Mouse (Mus musculus): ENCODE data around the gene Hmga1b.
"Not testable (repeated sequence)": the region's sequence is repeated elsewhere in the genome, so short reads cannot be mapped to it uniquely, and the experiment has no call there.

Gene Hmga1b

DNA sequence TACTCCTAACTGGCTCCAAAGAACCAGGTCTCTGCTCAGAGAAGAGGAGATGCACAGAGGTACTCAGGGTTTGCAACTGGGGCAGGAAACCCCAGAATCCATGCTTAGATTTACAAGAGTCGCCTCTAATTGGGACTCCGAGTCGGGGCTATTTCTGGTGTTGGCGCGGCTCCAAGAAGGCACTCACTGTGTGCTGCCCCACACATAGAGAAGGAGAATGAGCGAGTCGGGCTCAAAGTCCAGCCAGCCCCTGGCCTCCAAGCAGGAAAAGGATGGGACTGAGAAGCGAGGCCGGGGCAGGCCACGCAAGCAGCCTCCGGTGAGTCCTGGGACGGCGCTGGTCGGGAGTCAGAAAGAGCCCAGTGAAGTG, at the start of gene Hmga1b:
TSS of gene Hmga1b (plus strand) at position 123 of the 370 bp plus-strand sequence.
- not testable (repeated sequence) for DNase-seq (ENCODE audit: low read depth, low spot score)

- peak; percentile 98 for DNase-seq (ENCODE audit: low read depth, low spot score)
These were observed 48.7 kb upstream of the Hmga1b start, which contains the start of the genes Cenpx and Lrrc45 for GRCm38 (mm10) chr11:120713580-120714518. Cenpx (minus strand) TSS chr11:120713738. Lrrc45 (plus strand) TSS chr11:120713925.

DNA sequence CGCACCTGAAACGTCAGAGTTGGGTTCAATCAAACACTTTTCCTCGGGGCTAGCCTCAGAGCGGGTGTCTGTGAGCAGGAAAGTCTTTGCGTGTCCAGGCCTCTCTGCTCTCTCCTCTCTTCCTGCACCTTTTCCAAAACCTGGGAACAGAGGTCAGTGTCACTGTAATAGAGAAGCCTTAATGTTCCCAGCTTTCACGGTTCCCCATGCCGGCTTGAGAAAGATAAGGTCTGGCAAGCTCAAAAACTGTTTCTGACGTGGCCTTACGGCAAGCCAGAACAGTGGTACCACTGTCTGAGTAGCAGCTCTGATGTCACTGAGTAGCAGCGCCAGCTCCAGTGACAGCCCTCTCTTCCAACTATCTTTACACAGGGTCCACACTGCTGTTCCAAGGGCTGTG, 48.0 kb upstream of the Hmga1b start:
- no peak for DNase-seq (ENCODE audit: low read depth, low spot score)

DNA sequence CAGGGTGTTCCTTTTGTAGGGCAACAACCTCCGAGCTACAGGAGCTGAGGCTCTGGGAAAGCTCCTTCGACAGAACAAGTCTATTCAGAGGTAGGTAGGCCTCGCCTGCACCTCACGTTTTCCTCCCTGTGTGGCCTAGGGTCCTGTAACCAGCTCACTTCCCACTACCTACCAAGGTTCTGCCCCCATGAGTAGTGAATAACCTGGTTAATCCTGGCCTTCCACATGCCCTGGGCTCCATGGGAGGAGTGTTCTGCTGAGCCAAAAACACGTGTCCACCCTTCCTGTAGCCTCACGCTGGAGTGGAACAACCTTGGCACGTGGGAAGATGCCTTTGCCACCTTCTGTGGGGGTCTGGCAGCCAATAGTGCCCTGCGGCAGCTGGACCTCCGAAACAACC, 47.5 kb upstream of the Hmga1b start:
- no peak for DNase-seq (ENCODE audit: low read depth, low spot score)

DNA sequence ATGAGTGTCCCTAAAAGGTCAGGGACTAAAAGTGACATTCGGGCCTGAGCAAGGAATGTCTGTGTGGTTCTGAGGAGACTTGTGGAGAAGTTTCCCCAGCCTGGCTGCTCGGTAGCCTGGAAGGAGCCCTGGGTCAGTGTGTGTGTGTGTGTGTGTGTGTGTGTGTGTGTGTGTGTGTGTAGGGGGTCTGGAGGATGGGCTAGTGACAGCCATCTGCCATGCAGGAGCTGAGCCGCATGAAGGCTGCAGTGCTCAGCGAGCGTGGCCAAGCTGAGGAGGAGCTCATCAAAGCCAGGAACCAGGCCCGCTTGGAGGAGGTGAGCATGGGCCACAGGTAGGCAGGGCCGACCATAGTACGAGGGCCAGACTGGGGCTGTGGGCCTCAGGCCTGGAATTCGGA, 43.4 kb upstream of the Hmga1b start:
- no peak for DNase-seq (ENCODE audit: low read depth, low spot score)

DNA sequence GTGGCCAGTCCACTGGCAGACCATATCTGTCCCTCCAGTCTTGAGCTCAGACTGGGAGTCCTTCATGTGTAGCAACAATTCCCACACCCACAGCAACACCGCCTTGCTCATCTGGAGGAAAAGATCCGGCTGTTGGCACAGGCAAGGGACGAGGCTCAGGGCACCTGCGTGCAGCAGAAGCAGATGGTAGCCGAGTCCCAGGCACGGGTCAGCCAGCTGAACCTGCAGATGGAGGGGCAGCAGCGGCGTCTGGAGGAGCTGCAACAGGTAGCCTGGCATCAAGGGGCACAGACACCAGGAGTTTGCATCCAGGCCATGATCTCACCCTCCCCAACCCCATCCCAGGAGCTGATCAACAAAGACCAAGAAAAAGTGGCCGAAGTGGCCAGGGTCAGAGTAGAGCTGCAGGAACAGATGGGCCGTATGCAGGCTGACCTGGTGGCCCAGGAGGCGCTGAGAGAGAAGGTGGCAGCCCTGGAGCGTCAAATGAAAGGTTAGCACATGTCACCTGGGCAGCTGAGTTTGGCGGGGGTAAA, 42.7 kb upstream of the Hmga1b start:
- DNase-seq (ENCODE audit: low read depth, low spot score) = no peak

DNA sequence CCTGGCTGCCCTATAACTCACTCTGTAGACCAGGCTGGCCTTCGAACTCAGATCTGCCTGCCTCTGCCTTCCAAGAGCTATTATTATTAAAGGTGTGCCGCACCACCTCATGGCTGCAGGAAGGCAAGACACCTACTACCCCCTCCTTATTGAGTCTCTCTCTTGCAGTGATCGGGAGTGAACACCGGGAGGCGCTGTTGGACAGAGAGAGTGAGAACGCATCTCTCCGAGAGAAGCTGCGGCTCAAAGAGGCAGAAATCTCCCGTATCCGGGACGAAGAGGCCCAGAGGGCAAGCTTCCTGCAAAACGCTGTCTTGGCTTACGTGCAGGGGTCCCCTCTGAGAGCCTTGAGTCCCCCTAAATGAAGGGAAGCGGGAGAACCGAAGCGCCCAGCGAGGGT, 42.1 kb upstream of the Hmga1b start:
- peak; percentile 94 for DNase-seq (ENCODE audit: low read depth, low spot score)

GRCm38 (mm10) chr11:120721124-120722066, 41.2 kb upstream of the Hmga1b start, which contains the start of gene Rac3:
Rac3 (plus strand) TSS chr11:120721470.
- peak; percentile 65 for DNase-seq (ENCODE audit: low read depth, low spot score)

DNA sequence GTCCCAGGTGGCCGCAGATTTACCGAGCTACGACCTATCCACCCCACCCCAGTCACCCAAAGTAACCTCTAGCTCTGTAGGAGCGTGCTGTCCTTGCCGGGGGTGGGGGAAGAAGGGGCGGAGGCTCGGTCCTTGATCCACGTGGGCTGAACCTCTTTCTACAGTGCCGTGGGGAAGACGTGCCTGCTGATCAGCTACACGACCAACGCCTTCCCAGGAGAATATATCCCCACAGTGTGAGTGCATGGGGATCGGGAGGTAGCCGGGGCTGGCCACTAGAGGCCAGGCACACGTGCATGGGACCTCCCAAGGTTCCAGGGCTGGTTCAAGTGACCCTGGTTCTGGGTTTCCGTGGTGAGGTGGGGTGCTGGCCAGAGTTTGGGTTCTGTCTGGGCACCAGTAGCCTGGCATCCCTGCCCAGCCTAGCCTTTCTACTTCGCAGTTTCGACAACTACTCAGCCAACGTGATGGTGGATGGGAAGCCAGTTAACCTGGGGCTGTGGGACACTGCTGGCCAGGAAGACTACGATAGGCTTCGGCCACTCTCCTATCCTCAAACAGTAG, 40.4 kb upstream of the Hmga1b start:
- no peak for DNase-seq (ENCODE audit: low read depth, low spot score)

- DNase-seq (ENCODE audit: low read depth, low spot score) = no peak
These were observed 39.7 kb upstream of the Hmga1b start for GRCm38 (mm10) chr11:120722761-120723382.

GRCm38 (mm10) chr11:120723509-120723908, 39.1 kb upstream of the Hmga1b start:
- DNase-seq (ENCODE audit: low read depth, low spot score) = no peak

DNA sequence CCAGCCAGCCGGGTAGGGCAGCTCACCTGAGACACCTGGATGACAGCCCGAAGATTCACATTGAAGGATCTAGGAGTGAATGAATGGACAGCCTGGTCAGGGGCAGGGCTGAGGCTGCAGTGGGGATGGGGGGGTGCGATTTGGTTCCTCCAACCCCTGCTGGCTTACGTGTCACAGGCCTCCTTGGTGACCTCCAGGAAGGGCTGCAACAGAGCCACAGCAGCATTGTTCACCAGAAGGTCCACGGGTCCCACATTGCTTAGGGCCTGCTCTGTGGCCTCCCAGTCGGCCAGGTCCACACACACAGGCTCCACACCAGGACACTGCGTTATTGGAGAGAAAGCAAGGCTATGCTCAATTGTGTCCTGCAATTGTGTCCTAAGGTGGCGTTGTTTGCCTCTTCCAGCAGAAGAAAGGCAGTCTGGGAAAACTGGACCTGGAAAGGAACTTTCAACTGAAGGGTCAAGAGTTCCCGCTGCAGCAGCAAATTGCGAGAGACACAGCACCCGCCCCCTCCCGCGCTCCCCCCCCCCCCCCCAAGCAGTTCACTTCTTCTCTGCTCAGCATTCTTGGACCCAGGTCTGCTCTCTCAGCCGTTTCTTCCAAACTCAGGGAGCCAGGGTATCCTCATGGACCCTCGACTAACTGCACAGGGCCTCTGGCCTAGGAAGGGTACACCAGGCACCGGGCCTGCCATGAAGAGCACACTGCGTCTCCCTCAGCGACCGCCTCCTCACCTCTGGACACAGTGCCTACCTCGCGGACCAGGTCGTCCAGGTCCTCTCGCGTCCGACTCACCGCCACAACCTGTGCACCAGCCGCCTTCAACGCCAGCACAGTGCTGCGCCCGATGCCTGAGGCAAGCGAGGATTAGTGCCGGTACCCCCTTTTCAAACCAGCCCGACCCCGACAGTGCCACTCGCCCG, 36.1 kb upstream of the Hmga1b start:
- no peak for DNase-seq (ENCODE audit: low read depth, low spot score)

- peak; percentile 75 for DNase-seq (ENCODE audit: low read depth, low spot score)
These were observed 35.4 kb upstream of the Hmga1b start, which contains the start of gene Dcxr for GRCm38 (mm10) chr11:120727169-120727527. Dcxr (minus strand) TSS chr11:120727281.

- no peak for DNase-seq (ENCODE audit: low read depth, low spot score)
These were observed 35.0 kb upstream of the Hmga1b start for GRCm38 (mm10) chr11:120727564-120727963.

DNA sequence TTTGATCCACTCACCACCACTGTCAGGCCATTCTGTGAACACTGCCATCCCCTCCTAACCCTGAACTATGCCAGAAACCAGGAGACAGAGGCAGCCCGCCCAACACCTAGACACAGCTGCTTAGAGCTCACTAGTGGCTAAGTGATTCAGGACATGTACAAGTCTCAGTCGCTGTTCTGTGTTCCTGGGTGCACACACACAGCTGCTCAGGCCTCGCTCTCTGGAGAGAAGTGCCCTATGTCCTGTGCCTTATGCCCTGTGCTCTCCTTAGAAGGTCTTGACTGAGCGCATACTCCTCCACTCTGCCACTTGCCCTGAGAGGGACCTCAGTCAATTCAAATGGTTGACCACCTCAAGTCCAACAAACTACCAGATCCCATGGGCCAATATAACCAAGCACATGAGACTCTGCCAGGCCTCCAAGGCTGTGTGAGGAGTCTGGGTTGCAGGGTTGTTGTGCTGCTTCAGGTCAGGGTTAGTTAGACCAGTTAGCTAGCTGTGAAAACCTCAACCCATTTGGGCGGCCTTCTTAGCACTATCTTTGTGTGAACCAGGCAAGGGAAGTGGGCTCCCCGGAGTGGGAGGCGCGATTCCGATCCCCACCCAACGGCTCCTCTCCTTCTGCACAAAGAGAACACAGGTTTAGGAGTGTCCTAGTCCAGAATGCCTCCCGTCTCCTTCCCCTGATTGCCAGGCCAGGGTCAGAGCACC, 33.9 kb upstream of the Hmga1b start:
- no peak for DNase-seq (ENCODE audit: low read depth, low spot score)

DNA sequence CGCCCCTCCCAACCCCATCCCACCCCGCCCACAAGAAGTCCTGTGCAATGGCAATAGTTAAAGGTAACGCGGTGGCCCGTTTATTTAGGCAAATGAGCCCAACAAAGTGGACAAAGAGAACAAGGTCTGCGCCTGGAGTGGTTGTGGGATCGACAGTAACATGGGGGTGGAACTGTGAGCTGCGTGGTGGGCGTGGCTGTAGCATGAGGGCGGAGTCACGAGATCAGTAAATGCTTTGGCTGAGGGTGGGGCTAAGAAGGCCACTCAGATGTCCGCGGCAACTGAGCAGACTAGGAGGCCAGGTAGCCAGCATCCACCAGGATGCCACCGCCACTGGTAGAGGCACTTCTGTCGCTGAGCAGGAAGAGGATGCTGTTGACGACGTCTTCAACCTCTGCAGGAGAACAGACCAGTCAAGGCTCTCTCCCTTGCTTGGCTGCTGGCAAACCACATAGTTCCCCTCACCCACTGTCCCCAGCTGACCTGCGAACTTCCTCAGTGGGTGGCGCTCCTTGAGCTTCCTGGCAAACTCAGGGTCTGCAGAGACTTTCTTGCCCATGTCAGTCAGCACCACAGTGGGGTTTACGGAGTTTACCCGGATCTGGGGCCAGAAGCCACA, 33.1 kb upstream of the Hmga1b start:
- peak; percentile 62 for DNase-seq (ENCODE audit: low read depth, low spot score)

GRCm38 (mm10) chr11:120730331-120730870, 32.2 kb upstream of the Hmga1b start:
- no peak for DNase-seq (ENCODE audit: low read depth, low spot score)

- no peak for DNase-seq (ENCODE audit: low read depth, low spot score)
These were observed 31.2 kb upstream of the Hmga1b start for GRCm38 (mm10) chr11:120731395-120731794.
